Comparison of ENCODE assay signal across 15 mouse cellular contexts in genomic region chr6:113508947-113509280, GRCm38 (mm10). TPM values are rescaled to one million over a fixed set of nuclear protein-coding genes. Genes with fewer than 3 reads are reported as not detected.
DNase-seq lines count a peak whose midpoint lies in the region; ATAC-seq and TF ChIP-seq lines count a peak whose summit lies in the region.
"Had no signal": no experiment of that assay in that cellular context is flagged by ENCODE, and none has a peak within 500 bp of the region (broad histone marks: within the 10 kb centered on the region; RNA-seq: fewer than 3 reads in every experiment).

No protein-coding gene starts in this region.

- no peaks in the 10 kb centered on the region for H3K27me3 ChIP-seq in midbrain, postnatal 0 days (ENCODE audit: insufficient read depth, low read length)
- H3K27me3 ChIP-seq in midbrain, embryonic 16.5 days (ENCODE audit: control insufficient read depth, insufficient read depth, low read depth, low read length): no peaks in the 10 kb centered on the region
- H3K27me3 ChIP-seq in embryonic facial prominence, embryonic 15.5 days: no peaks in the 10 kb centered on the region
- no peaks in the 10 kb centered on the region for H3K27me3 ChIP-seq in intestine, embryonic 15.5 days (replicated peaks)
- H3K27me3 ChIP-seq: lung, embryonic 15.5 days had no signal

- no peaks in the 10 kb centered on the region for H3K4me1 ChIP-seq in midbrain, postnatal 0 days (ENCODE audit: insufficient read depth, low read length)
- no peaks in the 10 kb centered on the region for H3K4me1 ChIP-seq in midbrain, embryonic 16.5 days (ENCODE audit: control insufficient read depth, insufficient read depth, low read length)
- H3K4me1 ChIP-seq in embryonic facial prominence, embryonic 15.5 days: no peaks in the 10 kb centered on the region
- no peaks in the 10 kb centered on the region for H3K4me1 ChIP-seq in intestine, embryonic 15.5 days (replicated peaks)
- H3K4me1 ChIP-seq: lung, embryonic 15.5 days had no signal

- no peak overlapping the region for H3K4me3 ChIP-seq in midbrain, postnatal 0 days (ENCODE audit: low read depth, low read length)
- no peak overlapping the region for H3K4me3 ChIP-seq in midbrain, embryonic 16.5 days (ENCODE audit: low read depth, low read length)
- no peak overlapping the region for H3K4me3 ChIP-seq in embryonic facial prominence, embryonic 15.5 days (replicated peaks)
- no peak overlapping the region for H3K4me3 ChIP-seq in intestine, embryonic 15.5 days (replicated peaks)
- H3K4me3 ChIP-seq: lung, embryonic 15.5 days had no signal

- H3K4me2 ChIP-seq in midbrain, postnatal 0 days (ENCODE audit: low read depth, low read length, poor library complexity, severe bottlenecking): no peak overlapping the region
- H3K4me2 ChIP-seq in midbrain, embryonic 16.5 days (ENCODE audit: low read length): no peak overlapping the region
- no peak overlapping the region for H3K4me2 ChIP-seq in embryonic facial prominence, embryonic 15.5 days (replicated peaks)
- H3K4me2 ChIP-seq in intestine, embryonic 15.5 days (replicated peaks): no peak overlapping the region
- H3K4me2 ChIP-seq: lung, embryonic 15.5 days had no signal

- H3K9me3 ChIP-seq in midbrain, postnatal 0 days (ENCODE audit: low read length): no peaks in the 10 kb centered on the region
- no peaks in the 10 kb centered on the region for H3K9me3 ChIP-seq in midbrain, embryonic 16.5 days (replicated peaks; ENCODE audit: control insufficient read depth, low read length, poor library complexity, severe bottlenecking)
- no peaks in the 10 kb centered on the region for H3K9me3 ChIP-seq in embryonic facial prominence, embryonic 15.5 days (replicated peaks)
- H3K9me3 ChIP-seq in intestine, embryonic 15.5 days: no peaks in the 10 kb centered on the region
- H3K9me3 ChIP-seq: lung, embryonic 15.5 days had no signal

- TF ChIP-seq CTCF in midbrain, postnatal 0 days (IDR thresholded peaks at IDR 0.05): no peak

- no peak overlapping the region for H3K9ac ChIP-seq in midbrain, postnatal 0 days (replicated peaks; ENCODE audit: low read length, poor library complexity, severe bottlenecking)
- H3K9ac ChIP-seq in midbrain, embryonic 16.5 days (ENCODE audit: low read depth, low read length): no peak overlapping the region
- no peak overlapping the region for H3K9ac ChIP-seq in embryonic facial prominence, embryonic 15.5 days
- H3K9ac ChIP-seq in intestine, embryonic 15.5 days: no peak overlapping the region
- H3K9ac ChIP-seq: lung, embryonic 15.5 days had no signal

- WGBS in midbrain, postnatal 0 days: 50% methylated on average over 5 of the region's 5 CpGs
- WGBS in midbrain, embryonic 16.5 days: 48% methylated on average over 5 of the region's 5 CpGs
- WGBS in embryonic facial prominence, embryonic 15.5 days: 42% methylated on average over 5 of the region's 5 CpGs
- 41% methylated on average over 5 of the region's 5 CpGs for WGBS in intestine, embryonic 15.5 days

- peaks cover 11% of the 10 kb centered on the region for H3K36me3 ChIP-seq in midbrain, postnatal 0 days (ENCODE audit: insufficient read depth, low read length)
- H3K36me3 ChIP-seq in midbrain, embryonic 16.5 days (ENCODE audit: control insufficient read depth, insufficient read depth, low read length): peaks cover 2% of the 10 kb centered on the region
- H3K36me3 ChIP-seq in embryonic facial prominence, embryonic 15.5 days: peaks cover 15% of the 10 kb centered on the region
- 0 out of 2 replicates have a peak, but pooled peaks cover 9% of the 10 kb centered on the region for H3K36me3 ChIP-seq in intestine, embryonic 15.5 days

- DNase-seq in midbrain, postnatal 0 days (ENCODE audit: low spot score): peak; percentile 53
- DNase-seq in cerebellum, adult 11-12 months: peak; percentile 87
- no peak for DNase-seq in MN1 (ENCODE audit: low spot score)
- DNase-seq in layer of hippocampus, postnatal 10 days (ENCODE audit: low spot score in 2 of 2): no peak
- DNase-seq: heart, adult 11 months; liver; right cerebral cortex, postnatal 4 days; thymus, postnatal 14 days had no signal

- no peak overlapping the region for H3K27ac ChIP-seq in midbrain, postnatal 0 days (ENCODE audit: low read depth, low read length)
- no peak overlapping the region for H3K27ac ChIP-seq in midbrain, embryonic 16.5 days (ENCODE audit: low read length)
- peak overlapping the region; percentile 72 for H3K27ac ChIP-seq in embryonic facial prominence, embryonic 15.5 days (replicated peaks)
- no peak overlapping the region for H3K27ac ChIP-seq in intestine, embryonic 15.5 days
- H3K27ac ChIP-seq: kidney, postnatal 0 days; lung, embryonic 15.5 days had no signal

- ATAC-seq in midbrain, postnatal 0 days (ENCODE audit: low FRiP score): 0 out of 2 replicates have a peak, but pooled peaks have one; percentile 27
- ATAC-seq in midbrain, embryonic 16.5 days: no peak
- peak; percentile 67 for ATAC-seq in embryonic facial prominence, embryonic 15.5 days (ENCODE audit: insufficient number of reproducible peaks, low FRiP score, low TSS enrichment, low read depth)
- ATAC-seq in megakaryocyte-erythroid progenitor cell, adult 5-6 weeks (replicated peaks; ENCODE audit: low FRiP score, low TSS enrichment, poor library complexity, severe bottlenecking): 0 out of 2 replicates have a peak, but pooled peaks have one; percentile 4
- no peak for ATAC-seq in intestine, embryonic 15.5 days

RNA-seq across cellular contexts. Expression of gene Prrt3, which starts 7.2 kb away (rescaled TPM):
- total RNA-seq in midbrain, postnatal 0 days (2014; rRNA removed): 29.4 and 39.3 TPM in 2 replicates
- 18.4 and 20.7 TPM in 2 replicates for polyA plus RNA-seq in midbrain, postnatal 0 days (2015; fragmentation: Nextera tagmentation; extraction: Ambion mirVana)
- 13.5 and 14.4 TPM in 2 replicates for polyA plus RNA-seq in midbrain, embryonic 16.5 days (2015; fragmentation: Nextera tagmentation; extraction: Ambion mirVana)
- polyA plus RNA-seq in embryonic facial prominence, embryonic 15.5 days (2015; fragmentation: Nextera tagmentation; extraction: Ambion mirVana): 1.6 and 2.0 TPM in 2 replicates
- 0.37 TPM in 1 of 2 replicates, not detected in the other for total RNA-seq in megakaryocyte-erythroid progenitor cell, adult 5-6 weeks (2014; fragmentation: Nextera tagmentation)
- total RNA-seq in megakaryocyte-erythroid progenitor cell, adult 5-6 weeks (2017): not detected in 2 replicates
- 0.43 and 0.45 TPM in 2 replicates for polyA plus RNA-seq in intestine, embryonic 15.5 days (2015; fragmentation: Nextera tagmentation; extraction: Ambion mirVana)
- 10 to 100 TPM; 36.7 to 39.7 TPM for total RNA-seq in layer of hippocampus, postnatal 10 days (2021)

RNA-seq across cellular contexts. Expression of gene Emc3, which starts 22.5 kb away (rescaled TPM):
- 71.9 and 74.1 TPM in 2 replicates for total RNA-seq in midbrain, postnatal 0 days (2014; rRNA removed)
- 111 and 120 TPM in 2 replicates for polyA plus RNA-seq in midbrain, postnatal 0 days (2015; fragmentation: Nextera tagmentation; extraction: Ambion mirVana)
- polyA plus RNA-seq in midbrain, embryonic 16.5 days (2015; fragmentation: Nextera tagmentation; extraction: Ambion mirVana): 112 and 116 TPM in 2 replicates
- polyA plus RNA-seq in embryonic facial prominence, embryonic 15.5 days (2015; fragmentation: Nextera tagmentation; extraction: Ambion mirVana): 101 and 103 TPM in 2 replicates
- 49.4 and 61.7 TPM in 2 replicates for total RNA-seq in megakaryocyte-erythroid progenitor cell, adult 5-6 weeks (2014; fragmentation: Nextera tagmentation)
- total RNA-seq in megakaryocyte-erythroid progenitor cell, adult 5-6 weeks (2017): 28.3 and 43.9 TPM in 2 replicates
- 84.2 and 88.3 TPM in 2 replicates for polyA plus RNA-seq in intestine, embryonic 15.5 days (2015; fragmentation: Nextera tagmentation; extraction: Ambion mirVana)
- total RNA-seq in layer of hippocampus, postnatal 10 days (2021): 10 to 100 TPM; 75.6 to 77.6 TPM

RNA-seq across cellular contexts. Expression of gene Fancd2, which starts 22.6 kb away (rescaled TPM):
- 2.4 and 3.4 TPM in 2 replicates for total RNA-seq in midbrain, postnatal 0 days (2014; rRNA removed)
- polyA plus RNA-seq in midbrain, postnatal 0 days (2015; fragmentation: Nextera tagmentation; extraction: Ambion mirVana): 0.99 and 1.2 TPM in 2 replicates
- 1.4 and 1.8 TPM in 2 replicates for polyA plus RNA-seq in midbrain, embryonic 16.5 days (2015; fragmentation: Nextera tagmentation; extraction: Ambion mirVana)
- 6.6 and 6.9 TPM in 2 replicates for polyA plus RNA-seq in embryonic facial prominence, embryonic 15.5 days (2015; fragmentation: Nextera tagmentation; extraction: Ambion mirVana)
- total RNA-seq in megakaryocyte-erythroid progenitor cell, adult 5-6 weeks (2014; fragmentation: Nextera tagmentation): 35.7 and 47.0 TPM in 2 replicates
- 31.3 and 43.7 TPM in 2 replicates for total RNA-seq in megakaryocyte-erythroid progenitor cell, adult 5-6 weeks (2017)
- polyA plus RNA-seq in intestine, embryonic 15.5 days (2015; fragmentation: Nextera tagmentation; extraction: Ambion mirVana): 9.6 and 10.3 TPM in 2 replicates
- total RNA-seq in layer of hippocampus, postnatal 10 days (2021): 1 to 10 TPM; 3.2 to 4.9 TPM

RNA-seq across cellular contexts. Expression of gene Creld1, which starts 25.8 kb away (rescaled TPM):
- total RNA-seq in midbrain, postnatal 0 days (2014; rRNA removed): 39.4 and 43.0 TPM in 2 replicates
- polyA plus RNA-seq in midbrain, postnatal 0 days (2015; fragmentation: Nextera tagmentation; extraction: Ambion mirVana): 56.6 and 60.4 TPM in 2 replicates
- 77.7 and 80.5 TPM in 2 replicates for polyA plus RNA-seq in midbrain, embryonic 16.5 days (2015; fragmentation: Nextera tagmentation; extraction: Ambion mirVana)
- 21.5 and 22.5 TPM in 2 replicates for polyA plus RNA-seq in embryonic facial prominence, embryonic 15.5 days (2015; fragmentation: Nextera tagmentation; extraction: Ambion mirVana)
- 8.0 and 8.8 TPM in 2 replicates for total RNA-seq in megakaryocyte-erythroid progenitor cell, adult 5-6 weeks (2014; fragmentation: Nextera tagmentation)
- 1.6 and 6.1 TPM in 2 replicates for total RNA-seq in megakaryocyte-erythroid progenitor cell, adult 5-6 weeks (2017)
- 21.9 and 22.7 TPM in 2 replicates for polyA plus RNA-seq in intestine, embryonic 15.5 days (2015; fragmentation: Nextera tagmentation; extraction: Ambion mirVana)
- 10 to 100 TPM; 80.0 to 92.3 TPM for total RNA-seq in layer of hippocampus, postnatal 10 days (2021)

RNA-seq across cellular contexts. Expression of gene Il17rc, which starts 37.7 kb away (rescaled TPM):
- total RNA-seq in midbrain, postnatal 0 days (2014; rRNA removed): 4.7 and 11.6 TPM in 2 replicates
- polyA plus RNA-seq in midbrain, postnatal 0 days (2015; fragmentation: Nextera tagmentation; extraction: Ambion mirVana): 4.1 and 4.2 TPM in 2 replicates
- 2.7 and 4.3 TPM in 2 replicates for polyA plus RNA-seq in midbrain, embryonic 16.5 days (2015; fragmentation: Nextera tagmentation; extraction: Ambion mirVana)
- polyA plus RNA-seq in embryonic facial prominence, embryonic 15.5 days (2015; fragmentation: Nextera tagmentation; extraction: Ambion mirVana): 34.3 and 37.5 TPM in 2 replicates
- not detected in 2 replicates for total RNA-seq in megakaryocyte-erythroid progenitor cell, adult 5-6 weeks (2014; fragmentation: Nextera tagmentation)
- total RNA-seq in megakaryocyte-erythroid progenitor cell, adult 5-6 weeks (2017): not detected in 2 replicates
- polyA plus RNA-seq in intestine, embryonic 15.5 days (2015; fragmentation: Nextera tagmentation; extraction: Ambion mirVana): 26.6 and 27.2 TPM in 2 replicates
- 1 to 10 TPM; 4.8 to 5.6 TPM for total RNA-seq in layer of hippocampus, postnatal 10 days (2021)
- total RNA-seq: megakaryocyte, adult 5-6 weeks had no signal

Comparison
In these comparisons a context has a peak if more than half of its experiments do, and no peak if none do; other contexts are left out.
1. ATAC-seq: peak in midbrain, postnatal 0 days (single experiment), embryonic facial prominence, embryonic 15.5 days (single experiment) and megakaryocyte-erythroid progenitor cell, adult 5-6 weeks (single experiment); none in midbrain, embryonic 16.5 days (single experiment) and intestine, embryonic 15.5 days (single experiment).
2. DNase-seq: peak in midbrain, postnatal 0 days (single experiment) and cerebellum, adult 11-12 months (single experiment); none in MN1 (single experiment) and layer of hippocampus, postnatal 10 days (0 of 2).